Mouse (Mus musculus) CH12.LX (cell line): ENCODE measurements around the gene Medag. TPM values are rescaled to one million over a fixed set of nuclear protein-coding genes. Genes with fewer than 3 reads are reported as not detected.

Experiments
- DNase-seq: peaks from one replicate; pipeline ENCODE4 v3.0.0-alpha.2; 2013; ENCODE audit errors: extremely low read depth
- H3K27ac ChIP-seq: 2 replicates; pipeline ENCODE4 v1.5.1; 2012; ENCODE audit warnings: low read depth, mild to moderate bottlenecking, control low read depth, moderate library complexity; ENCODE audit not compliant: insufficient read depth
- H3K27me3 ChIP-seq: replicated peaks from 2 replicates; pipeline ENCODE3; 2012; ENCODE audit warnings: inconsistent platforms
- H3K36me3 ChIP-seq, 2 experiments: replicated peaks in 1 of 2; 2 replicates each; pipeline versions ENCODE3 to v1.6.1; 2012; ENCODE audit warnings: inconsistent platforms in 1 of 2, low read length in 1 of 2, mild to moderate bottlenecking in 1 of 2, mixed read lengths in 1 of 2, moderate library complexity in 1 of 2; ENCODE audit not compliant: control insufficient read depth in 1 of 2, insufficient read depth in 1 of 2
- H3K4me1 ChIP-seq, 2 experiments: 2 replicates each; pipeline ENCODE4 v1.6.1; 2012; ENCODE audit warnings: inconsistent platforms in 1 of 2, moderate library complexity in 1 of 2; ENCODE audit not compliant: insufficient read depth in 2 of 2, control insufficient read depth in 1 of 2
- H3K4me2 ChIP-seq: 2 replicates; pipeline ENCODE4 v1.6.1; 2012; ENCODE audit warnings: low read depth, mild to moderate bottlenecking, control low read depth; ENCODE audit not compliant: poor library complexity, insufficient read depth, severe bottlenecking
- H3K4me3 ChIP-seq, 3 experiments: fragments of 150-350 bp in 1 of 3; sonication (generic) in 1 of 3; replicated peaks in 1 of 3; 2 replicates each; pipeline versions ENCODE3 to v1.5.1; 2011 to 2012; ENCODE audit warnings: low read depth in 2 of 3, low read length in 2 of 3, mild to moderate bottlenecking in 2 of 3, moderate library complexity in 2 of 3, control low read depth in 1 of 3, improper control_type of control experiment in 1 of 3, inconsistent platforms in 1 of 3, mixed read lengths in 1 of 3; ENCODE audit not compliant: poor library complexity in 1 of 3
- H3K79me2 ChIP-seq: replicated peaks from 2 replicates; pipeline ENCODE4 v1.6.1; 2012; ENCODE audit warnings: mild to moderate bottlenecking, moderate library complexity; ENCODE audit not compliant: control insufficient read depth, poor library complexity, insufficient read depth, severe bottlenecking; ENCODE audit errors: extremely low read depth
- H3K9ac ChIP-seq: 2 replicates; pipeline ENCODE4 v1.6.1; 2012; ENCODE audit warnings: low read depth, mild to moderate bottlenecking, control low read depth, moderate library complexity; ENCODE audit not compliant: insufficient read depth
- H3K9me3 ChIP-seq: replicated peaks from 2 replicates; pipeline ENCODE3; 2012; ENCODE audit warnings: low read length, inconsistent platforms, mixed read lengths
- CHD2 ChIP-seq: IDR thresholded peaks from 2 replicates; pipeline ENCODE4 v1.6.1; 2011; ENCODE audit warnings: low read length, improper control_type of control experiment
- EP300 ChIP-seq: IDR thresholded peaks from 2 replicates; pipeline ENCODE4 v1.6.1; 2011; ENCODE audit warnings: low read length, improper control_type of control experiment
- GABPA ChIP-seq: IDR thresholded peaks from 2 replicates; pipeline ENCODE4 v1.6.1; 2012; ENCODE audit warnings: low read depth, low read length, improper control_type of control experiment, inconsistent platforms; ENCODE audit not compliant: insufficient replicate concordance
- IRF4 ChIP-seq: IDR thresholded peaks from 2 replicates; pipeline ENCODE4 v1.6.1; 2014; ENCODE audit warnings: low read depth, mild to moderate bottlenecking, inconsistent platforms, low read length, improper control_type of control experiment
- KAT2A ChIP-seq: IDR thresholded peaks from 2 replicates; pipeline ENCODE4 v1.6.1; 2012; ENCODE audit warnings: low read length, improper control_type of control experiment, inconsistent platforms; ENCODE audit not compliant: insufficient replicate concordance
- MAZ ChIP-seq: IDR thresholded peaks from 2 replicates; pipeline ENCODE4 v1.6.1; 2012; ENCODE audit warnings: low read depth, mild to moderate bottlenecking, inconsistent platforms, low read length, improper control_type of control experiment, moderate library complexity
- MEF2A ChIP-seq: IDR thresholded peaks from 2 replicates; pipeline ENCODE4 v1.6.1; 2014; ENCODE audit warnings: low read depth, mild to moderate bottlenecking, inconsistent platforms, low read length, improper control_type of control experiment, borderline replicate concordance
- MYC ChIP-seq: IDR thresholded peaks from 2 replicates; pipeline ENCODE4 v1.6.1; 2011; ENCODE audit warnings: low read depth, mild to moderate bottlenecking, improper control_type of control experiment, low read length
- POLR2A ChIP-seq: IDR thresholded peaks from 2 replicates; pipeline ENCODE4 v1.6.1; 2011; ENCODE audit warnings: low read depth, mild to moderate bottlenecking, improper control_type of control experiment, low read length
- SIN3A ChIP-seq: IDR thresholded peaks from 2 replicates; pipeline ENCODE4 v1.6.1; 2012; ENCODE audit warnings: low read length, improper control_type of control experiment, inconsistent platforms
- TBP ChIP-seq: conservative IDR thresholded peaks from 2 replicates; pipeline ENCODE4 v1.6.1; 2011; ENCODE audit warnings: low read depth, low read length, improper control_type of control experiment
- TCF12 ChIP-seq: IDR thresholded peaks from 2 replicates; pipeline ENCODE4 v1.6.1; 2014; ENCODE audit warnings: low read depth, mild to moderate bottlenecking, inconsistent platforms, low read length, improper control_type of control experiment
- UBTF ChIP-seq: IDR thresholded peaks from 2 replicates; pipeline ENCODE4 v1.6.1; 2012; ENCODE audit warnings: low read depth, mild to moderate bottlenecking, inconsistent platforms, low read length, improper control_type of control experiment, moderate library complexity
- USF1 ChIP-seq: IDR thresholded peaks from 2 replicates; pipeline ENCODE4 v1.6.1; 2014; ENCODE audit warnings: low read depth, mild to moderate bottlenecking, inconsistent platforms, low read length, improper control_type of control experiment
- ZMIZ1 ChIP-seq: IDR thresholded peaks from 2 replicates; pipeline ENCODE4 v1.6.1; 2012; ENCODE audit warnings: low read depth, mild to moderate bottlenecking, inconsistent platforms, low read length, improper control_type of control experiment
- ZNF384 ChIP-seq: IDR thresholded peaks from 2 replicates; pipeline ENCODE4 v1.6.1; 2012; ENCODE audit warnings: low read depth, low read length, improper control_type of control experiment, inconsistent platforms
- dilution Hi-C: fragments of 300-500 bp; cut with MboI; formaldehyde crosslinking; loops from 2 replicates; pipeline ENCODE4 v1.14.3; 2020; ENCODE audit warnings: low sequenced_read_pairs; ENCODE audit not compliant: extremely low pct_unique_long_range_greater_than_20kb, extremely low pct_ligation_motif_present
- in situ Hi-C: fragments of 300-500 bp; cut with MboI; formaldehyde crosslinking; loops from 3 replicates; pipeline ENCODE4 v1.14.3; 2019; ENCODE audit warnings: low sequenced_read_pairs, low pct_ligation_motif_present, low pct_unique_long_range_greater_than_20kb, mixed read lengths
- polyA plus RNA-seq: library from polyadenylated mRNA; unstranded; fragments of >175 nt; gene quantifications from 2 replicates; pipeline ENCODE4 v1.2.1, GENCODE M21; 2012; ENCODE audit warnings: low read depth; ENCODE audit not compliant: insufficient read length
- total RNA-seq, 2 experiments: library from RNA; depleted of rRNA; stranded (reverse); fragments of 300-350 nt in 1 of 2; fragments of >200 nt in 1 of 2; gene quantifications; 2 replicates each; pipeline ENCODE4 v1.2.3; 2012 to 2014

Medag gene
- total and polyA plus RNA-seq, 3 experiments, result not detected

- Histone ChIP-seq H3K36me3 (no peaks in the 10 kb centered on the region), H3K4me1 (no peaks in the 10 kb centered on the region), H3K4me2 (no peak overlapping the region), H3K27ac (no peak overlapping the region), H3K4me3 (no peak overlapping the region), H3K27me3 (peaks cover 7% of the 10 kb centered on the region), H3K9me3 (peaks cover 7% of the 10 kb centered on the region), H3K79me2 (no peaks in the 10 kb centered on the region), H3K9ac (no peak overlapping the region)
- TF ChIP-seq SIN3A, result no peak
- TF ChIP-seq USF1, result no peak
- TF ChIP-seq MEF2A, result no peak
- no peak for TF ChIP-seq MYC
- no peak for TF ChIP-seq TCF12
- TF ChIP-seq MAZ, result no peak
- no peak for TF ChIP-seq POLR2A
- TF ChIP-seq ZMIZ1, result no peak
- TF ChIP-seq EP300, result peak; percentile 50; the same call in 1 of the 2 replicates
- TF ChIP-seq CHD2, result no peak
- no peak for TF ChIP-seq UBTF
- TF ChIP-seq KAT2A, result no peak
- TF ChIP-seq GABPA, result no peak
- TF ChIP-seq TBP, result no peak
- TF ChIP-seq IRF4, result peak; percentile 32; the same call in 1 of the 2 replicates
- no peak for TF ChIP-seq ZNF384
- in situ Hi-C loops, result no loop called here
- no peak for DNase-seq
- dilution Hi-C loops, result no loop called here
Observed at GRCm38 (mm10) chr5:149391574-149392375, 19.8 kb upstream of the Medag start.

GRCm38 (mm10) chr5:149392420-149392988 lies 19.0 kb upstream of the Medag start:
- DNase-seq, result no peak
- H3K27ac ChIP-seq, result no peak overlapping the region
- H3K79me2 ChIP-seq, result no peaks in the 10 kb centered on the region
- peaks cover 0 to 3% of the 10 kb centered on the region in 2 experiments; a peak in 1 of 4 replicates for H3K4me1 ChIP-seq
- no peak overlapping the region for H3K4me3 ChIP-seq
- H3K9me3 ChIP-seq, result peaks cover 7% of the 10 kb centered on the region
- H3K36me3 ChIP-seq, result no peaks in the 10 kb centered on the region
- in situ Hi-C loops, result no loop called here
- no peak overlapping the region for H3K4me2 ChIP-seq
- dilution Hi-C loops, result no loop called here
- TF ChIP-seq POLR2A, result no peak
- peaks cover 7% of the 10 kb centered on the region for H3K27me3 ChIP-seq
- no peak overlapping the region for H3K9ac ChIP-seq
